Mouse (Mus musculus) liver, adult 2 months (tissue): Measurements from ENCODE around the gene Slc35b4.
A peak's percentile ranks its signal among the peaks of the same experiment; 100 is the strongest.

Experiments
- CTCF ChIP-seq: fragments of 200-500 bp; IDR thresholded peaks from 2 replicates; pipeline ENCODE4 v1.5.1; 2011; ENCODE audit warnings: low read depth, low read length, control low read depth
- POLR2A ChIP-seq: fragments of 200-500 bp; IDR thresholded peaks from 2 replicates; pipeline ENCODE4 v1.6.1; 2011; ENCODE audit warnings: low read length, control low read depth; ENCODE audit not compliant: insufficient read depth; ENCODE audit errors: extremely low read depth

DNA sequence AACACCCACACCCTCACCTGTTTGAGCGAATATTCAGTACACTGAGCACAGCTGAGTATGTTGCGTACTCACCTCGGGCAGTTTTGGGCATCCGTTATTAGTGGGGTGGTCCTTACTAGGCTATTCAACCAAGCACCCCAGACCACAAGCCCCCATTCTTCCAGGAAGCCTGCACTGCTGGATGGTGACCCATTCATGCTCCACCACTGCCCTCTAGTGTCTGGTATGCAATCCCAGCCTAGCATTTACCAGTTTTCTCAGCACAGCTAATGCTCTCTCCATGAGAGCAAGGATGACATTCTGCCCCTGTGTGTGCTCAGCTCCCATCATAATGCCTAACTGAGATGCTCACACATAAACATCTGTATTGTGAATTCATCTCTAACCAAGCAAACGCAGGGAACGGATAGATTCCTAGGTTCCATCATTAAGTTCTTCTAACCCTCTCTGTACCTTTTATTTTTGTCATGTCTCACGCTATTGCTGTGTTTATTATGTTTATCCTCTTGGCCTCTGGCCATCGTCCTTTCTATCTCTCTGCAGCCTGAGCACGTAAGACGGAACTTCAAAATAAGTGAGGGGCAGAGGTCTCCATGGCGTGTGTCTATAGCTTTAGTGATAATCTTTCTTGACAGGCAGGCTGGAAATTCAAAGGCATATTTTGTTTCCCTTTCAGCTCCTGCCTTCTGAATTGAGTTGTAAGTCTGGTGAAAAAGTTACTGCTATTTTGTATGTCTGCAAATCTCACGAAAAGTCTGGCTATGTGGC is 17.0 kb upstream of the Slc35b4 start:
- TF ChIP-seq CTCF: peak; percentile 86
- no peak for TF ChIP-seq POLR2A
